In genomic region chr6:38743351-38743750, GRCm38 (mm10) we compare ENCODE assay signal across 16 mouse cellular contexts.
DNase-seq lines count a peak whose midpoint lies in the region.
"Had no signal": no experiment of that assay in that cellular context is flagged by ENCODE, and none has a peak within 500 bp of the region (broad histone marks: within the 10 kb centered on the region; RNA-seq: fewer than 3 reads in every experiment).

No protein-coding gene starts in this region.

- peak; percentile 84 for DNase-seq in heart, adult 11 months
- no peak for DNase-seq in heart, adult 18-20 months
- peak; percentile 40 to 43 for DNase-seq in lung, adult 18-20 months
- no peak for DNase-seq in lung, postnatal 4 days
- DNase-seq in lung, postnatal 36 days = peak; percentile 66
- DNase-seq in lung, postnatal 25 days (ENCODE audit: low spot score) = no peak
- DNase-seq in gonadal fat pad, adult 2 months (ENCODE audit: low read depth) = peak; percentile 55
- DNase-seq: adrenal gland, adult 8-10 months; adrenal gland, postnatal 14 days; adrenal gland, postnatal 36 days; B cell, adult 2 months; cerebellum, adult 11-12 months; cerebellum, adult 2 months; cerebellum, adult 9-10 months; cerebellum, postnatal 10 days; cerebellum, postnatal 25 days had no signal

Comparison
In these comparisons a context has a peak if more than half of its experiments do, and no peak if none do; other contexts are left out.
1. DNase-seq: peak in heart, adult 11 months (single experiment), lung, adult 18-20 months (2 of 2), lung, postnatal 36 days (single experiment) and gonadal fat pad, adult 2 months (single experiment); none in heart, adult 18-20 months (0 of 2), lung, postnatal 4 days (0 of 2) and lung, postnatal 25 days (single experiment).